Mouse (Mus musculus): ENCODE measurements at regions not wholly inside any gene's neighbourhood (a gene's known extent, or its start where the extent isn't known, plus 50 kb on each side); places are given as distances from the start of the nearest gene placed in this dataset.

- H3K4me3 ChIP-seq, result no peak overlapping the region
- H3K4me1 ChIP-seq, result no peaks in the 10 kb centered on the region
- no peak overlapping the region for H3K9ac ChIP-seq
- no peak overlapping the region for H3K4me2 ChIP-seq
- no peak for ATAC-seq (replicated peaks)
- no peaks in the 10 kb centered on the region for H3K27me3 ChIP-seq (replicated peaks)
- H3K36me3 ChIP-seq (replicated peaks), result no peaks in the 10 kb centered on the region
- H3K27ac ChIP-seq, result no peak overlapping the region
- H3K9me3 ChIP-seq, result no peaks in the 10 kb centered on the region
- 96% methylated on average over 1 of the region's 1 CpGs for WGBS
Observed at GRCm38 (mm10) chr15:45171605-45172004, 5037.4 kb downstream of the 9330182O14Rik start.

- Histone ChIP-seq H3K36me3 (replicated peaks) (no peaks in the 10 kb centered on the region), H3K4me3 (no peak overlapping the region), H3K27ac (no peak overlapping the region), H3K4me1 (no peaks in the 10 kb centered on the region), H3K27me3 (replicated peaks) (no peaks in the 10 kb centered on the region), H3K4me2 (no peak overlapping the region), H3K9ac (no peak overlapping the region), H3K9me3 (no peaks in the 10 kb centered on the region)
- 32% methylated on average over 2 of the region's 2 CpGs for WGBS
- ATAC-seq (replicated peaks), result no peak
Observed at GRCm38 (mm10) chr15:45178341-45178740, 5044.2 kb downstream of the 9330182O14Rik start.

- no peaks in the 10 kb centered on the region for H3K9me3 ChIP-seq
- no peaks in the 10 kb centered on the region for H3K36me3 ChIP-seq (replicated peaks)
- H3K27me3 ChIP-seq (replicated peaks), result no peaks in the 10 kb centered on the region
- no peak overlapping the region for H3K27ac ChIP-seq
- ATAC-seq (replicated peaks), result 0 out of 2 replicates have a peak, but pooled peaks have one; percentile 56
- H3K4me3 ChIP-seq, result no peak overlapping the region
- no peaks in the 10 kb centered on the region for H3K4me1 ChIP-seq
- WGBS, result 53% methylated on average over 5 of the region's 5 CpGs
- H3K4me2 ChIP-seq, result no peak overlapping the region
- H3K9ac ChIP-seq, result no peak overlapping the region
Observed at GRCm38 (mm10) chr15:45180173-45180572, 5046.0 kb downstream of the 9330182O14Rik start.
